Mouse (Mus musculus) myocyte (in vitro differentiated cells): Measurements from ENCODE around the gene Ctbs. TPM values are rescaled to one million over a fixed set of nuclear protein-coding genes. Genes with fewer than 3 reads are reported as not detected.
A peak's percentile ranks its signal among the peaks of the same experiment; 100 is the strongest.

ENCODE experiments used
- H3K27me3 ChIP-seq: one replicate; pipeline ENCODE4 v1.6.1; 2011; ENCODE audit not compliant: control insufficient read depth, insufficient read depth, insufficient read length
- H3K36me3 ChIP-seq: one replicate; pipeline ENCODE4 v1.6.1; 2011; ENCODE audit not compliant: control insufficient read depth, insufficient read depth
- H3K4me2 ChIP-seq: one replicate; pipeline ENCODE4 v1.6.1; 2011; ENCODE audit warnings: low read depth, control low read depth
- H3K4me3 ChIP-seq: one replicate; pipeline ENCODE4 v1.5.1; 2011; ENCODE audit warnings: mild to moderate bottlenecking, control low read depth, moderate library complexity
- H3K79me2 ChIP-seq: one replicate; pipeline ENCODE4 v1.6.1; 2011; ENCODE audit not compliant: control insufficient read depth, insufficient read depth
- H3ac ChIP-seq: one replicate; pipeline ENCODE4 v1.6.1; 2011; ENCODE audit not compliant: control insufficient read depth, insufficient read length
- CEBPB ChIP-seq: IDR thresholded peaks from 2 replicates; pipeline ENCODE4 v1.6.1; 2011; ENCODE audit warnings: mild to moderate bottlenecking, moderate library complexity; ENCODE audit not compliant: poor library complexity, insufficient read depth, severe bottlenecking
- E2F4 ChIP-seq: IDR thresholded peaks from one replicate; pipeline ENCODE4 v1.6.1; 2011; ENCODE audit warnings: mild to moderate bottlenecking, control low read depth, moderate library complexity; ENCODE audit not compliant: insufficient read depth
- MAX ChIP-seq: IDR thresholded peaks from one replicate; pipeline ENCODE4 v1.6.1; 2011; ENCODE audit warnings: low read depth, mild to moderate bottlenecking, control low read depth
- MYOD1 ChIP-seq, 3 experiments: IDR thresholded peaks; one replicate each; pipeline ENCODE4 v1.6.1; 2011; ENCODE audit warnings: control low read depth in 2 of 3, low read depth in 2 of 3, mild to moderate bottlenecking in 2 of 3, moderate library complexity in 1 of 3; ENCODE audit not compliant: insufficient read length in 2 of 3, control insufficient read depth in 1 of 3
- MYOG ChIP-seq, 3 experiments: IDR thresholded peaks; one replicate each; pipeline ENCODE4 v1.6.1; 2011; ENCODE audit warnings: control low read depth in 2 of 3, low read depth in 2 of 3, mild to moderate bottlenecking in 2 of 3; ENCODE audit not compliant: insufficient read length in 2 of 3, control insufficient read depth in 1 of 3, insufficient read depth in 1 of 3
- POLR2A ChIP-seq: IDR thresholded peaks from one replicate; pipeline ENCODE4 v1.6.1; 2011; ENCODE audit warnings: low read depth, mild to moderate bottlenecking, control low read depth, moderate library complexity; ENCODE audit not compliant: insufficient read length
- POLR2AphosphoS2 ChIP-seq: IDR thresholded peaks from one replicate; pipeline ENCODE4 v1.6.1; 2011; ENCODE audit warnings: low read depth, control low read depth; ENCODE audit not compliant: insufficient read length
- REST ChIP-seq: IDR thresholded peaks from one replicate; pipeline ENCODE4 v1.6.1; 2011; ENCODE audit warnings: mild to moderate bottlenecking, control low read depth, moderate library complexity; ENCODE audit not compliant: insufficient read depth, insufficient read length
- SRF ChIP-seq: IDR thresholded peaks from one replicate; pipeline ENCODE4 v1.6.1; 2011; ENCODE audit warnings: low read depth; ENCODE audit not compliant: control insufficient read depth, insufficient read length
- TCF12 ChIP-seq: IDR thresholded peaks from one replicate; pipeline ENCODE4 v1.6.1; 2011; ENCODE audit warnings: mild to moderate bottlenecking, control low read depth; ENCODE audit not compliant: poor library complexity, insufficient read depth, severe bottlenecking
- TCF3 ChIP-seq: IDR thresholded peaks from one replicate; pipeline ENCODE4 v1.6.1; 2011; ENCODE audit warnings: low read depth, control low read depth; ENCODE audit not compliant: insufficient read length
- USF1 ChIP-seq: IDR thresholded peaks from one replicate; pipeline ENCODE4 v1.6.1; 2011; ENCODE audit warnings: low read depth, mild to moderate bottlenecking, control low read depth, moderate library complexity
- polyA plus RNA-seq: library from polyadenylated mRNA; unstranded; fragments of >200 nt; fragmentation: generic; extraction: Trizol; gene quantifications from one replicate; pipeline ENCODE4 v1.2.1, GENCODE M21; 2012; ENCODE audit warnings: missing spikeins

The Ctbs gene
- polyA plus RNA-seq, 1 experiment: 2.9 TPM

GRCm38 (mm10) chr3:146435533-146435932, 14.1 kb upstream of the Ctbs start:
- TF ChIP-seq CEBPB (no peak), REST (no peak), TCF3 (no peak), TCF12 (no peak), MAX (no peak), MYOG (IDR thresholded peaks at IDR 0.05; ENCODE audit: control insufficient read depth in 1 of 3, insufficient read depth in 1 of 3, insufficient read length in 2 of 3, low read depth in 2 of 3) (no peak), SRF (no peak), USF1 (no peak), POLR2A (no peak), POLR2AphosphoS2 (no peak), MYOD1 (IDR thresholded peaks at IDR 0.05; ENCODE audit: control insufficient read depth in 1 of 3, insufficient read length in 2 of 3, low read depth in 2 of 3) (no peak), E2F4 (no peak)
- Histone ChIP-seq H3K4me2 (no peak overlapping the region), H3K27me3 (no peaks in the 10 kb centered on the region), H3ac (no peak overlapping the region), H3K36me3 (peaks cover 2% of the 10 kb centered on the region), H3K79me2 (no peaks in the 10 kb centered on the region), H3K4me3 (no peak overlapping the region)

GRCm38 (mm10) chr3:146436114-146436513, 13.5 kb upstream of the Ctbs start:
- Histone ChIP-seq H3K27me3 (no peaks in the 10 kb centered on the region), H3K79me2 (no peaks in the 10 kb centered on the region), H3ac (no peak overlapping the region), H3K4me2 (no peak overlapping the region), H3K4me3 (no peak overlapping the region), H3K36me3 (peaks cover 2% of the 10 kb centered on the region)
- TF ChIP-seq SRF: no peak
- no peak for TF ChIP-seq POLR2A
- peak in 2 of 3 experiments; percentile 81 to 83 for TF ChIP-seq MYOD1 (IDR thresholded peaks at IDR 0.05; ENCODE audit: control insufficient read depth in 1 of 3, insufficient read length in 2 of 3, low read depth in 2 of 3)
- no peak for TF ChIP-seq CEBPB
- TF ChIP-seq REST: no peak
- TF ChIP-seq MAX: no peak

GRCm38 (mm10) chr3:146440011-146440410, 9.6 kb upstream of the Ctbs start:
- TF ChIP-seq E2F4: no peak
- TF ChIP-seq USF1: no peak
- TF ChIP-seq CEBPB: no peak
- TF ChIP-seq MYOG (IDR thresholded peaks at IDR 0.05; ENCODE audit: control insufficient read depth in 1 of 3, insufficient read depth in 1 of 3, insufficient read length in 2 of 3, low read depth in 2 of 3): no peak
- TF ChIP-seq MAX: no peak
- TF ChIP-seq MYOD1 (IDR thresholded peaks at IDR 0.05; ENCODE audit: control insufficient read depth in 1 of 3, insufficient read length in 2 of 3, low read depth in 2 of 3): no peak
- no peak for TF ChIP-seq TCF12
- TF ChIP-seq POLR2A: no peak
- no peak for TF ChIP-seq TCF3
- no peak for TF ChIP-seq SRF
- TF ChIP-seq POLR2AphosphoS2: no peak
- no peak for TF ChIP-seq REST
- H3K4me2 ChIP-seq: no peak overlapping the region
- H3ac ChIP-seq: no peak overlapping the region
- H3K27me3 ChIP-seq: no peaks in the 10 kb centered on the region
- no peaks in the 10 kb centered on the region for H3K36me3 ChIP-seq
- H3K79me2 ChIP-seq: no peaks in the 10 kb centered on the region
- H3K4me3 ChIP-seq: no peak overlapping the region

- TF ChIP-seq MYOG (IDR thresholded peaks at IDR 0.05; ENCODE audit: control insufficient read depth in 1 of 3, insufficient read depth in 1 of 3, insufficient read length in 2 of 3, low read depth in 2 of 3) (no peak), POLR2AphosphoS2 (no peak), REST (no peak), SRF (no peak), MYOD1 (IDR thresholded peaks at IDR 0.05; ENCODE audit: control insufficient read depth in 1 of 3, insufficient read length in 2 of 3, low read depth in 2 of 3) (no peak), TCF12 (no peak), MAX (no peak), TCF3 (no peak), USF1 (no peak), CEBPB (no peak), E2F4 (no peak), POLR2A (no peak)
- Histone ChIP-seq H3K27me3 (no peaks in the 10 kb centered on the region), H3ac (no peak overlapping the region), H3K79me2 (no peaks in the 10 kb centered on the region), H3K4me3 (no peak overlapping the region), H3K4me2 (no peak overlapping the region), H3K36me3 (no peaks in the 10 kb centered on the region)
Measured at GRCm38 (mm10) chr3:146440422-146440821, 9.2 kb upstream of the Ctbs start.

- Histone ChIP-seq H3K36me3 (no peaks in the 10 kb centered on the region), H3K27me3 (no peaks in the 10 kb centered on the region), H3ac (no peak overlapping the region), H3K4me2 (no peak overlapping the region), H3K79me2 (no peaks in the 10 kb centered on the region), H3K4me3 (no peak overlapping the region)
- TF ChIP-seq MAX (no peak), CEBPB (no peak), TCF3 (no peak), POLR2A (no peak), MYOD1 (IDR thresholded peaks at IDR 0.05; ENCODE audit: control insufficient read depth in 1 of 3, insufficient read length in 2 of 3, low read depth in 2 of 3) (no peak), REST (no peak), USF1 (no peak), MYOG (IDR thresholded peaks at IDR 0.05; ENCODE audit: control insufficient read depth in 1 of 3, insufficient read depth in 1 of 3, insufficient read length in 2 of 3, low read depth in 2 of 3) (no peak), TCF12 (no peak), SRF (no peak), E2F4 (no peak), POLR2AphosphoS2 (no peak)
Measured at GRCm38 (mm10) chr3:146442484-146442883, 7.1 kb upstream of the Ctbs start.
